Mouse (Mus musculus) thymus, postnatal 36 days (tissue): ENCODE results near the gene Sp100.
A peak's percentile ranks its signal among the peaks of the same experiment; 100 is the strongest.

ENCODE experiments used
- DNase-seq, 2 experiments: peaks; one replicate each; pipeline ENCODE4 v3.0.0; 2022; ENCODE audit warnings: mixed read lengths in 2 of 2

The Sp100 gene

DNA sequence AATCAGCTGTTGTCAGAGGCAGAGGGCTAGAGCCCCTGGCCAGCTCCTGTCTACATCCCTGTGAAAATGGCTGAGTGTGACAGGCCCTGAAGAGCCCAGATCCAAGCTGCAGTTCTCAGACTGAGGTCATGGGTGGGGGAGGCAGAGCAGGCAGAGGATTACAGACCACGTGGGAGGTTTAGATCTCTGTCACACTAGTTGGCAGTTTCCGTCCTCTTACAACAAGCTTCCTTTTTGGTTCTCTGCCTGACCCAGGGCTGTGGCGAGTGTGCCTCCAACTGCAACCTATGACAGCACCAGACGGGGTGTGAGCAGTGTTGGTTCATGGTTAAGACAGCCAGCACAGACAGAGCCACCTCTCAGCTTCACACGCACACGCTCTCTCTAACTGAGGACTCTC is 101.7 kb downstream of the Sp100 start:
- DNase-seq = peak; percentile 66 to 77

DNA sequence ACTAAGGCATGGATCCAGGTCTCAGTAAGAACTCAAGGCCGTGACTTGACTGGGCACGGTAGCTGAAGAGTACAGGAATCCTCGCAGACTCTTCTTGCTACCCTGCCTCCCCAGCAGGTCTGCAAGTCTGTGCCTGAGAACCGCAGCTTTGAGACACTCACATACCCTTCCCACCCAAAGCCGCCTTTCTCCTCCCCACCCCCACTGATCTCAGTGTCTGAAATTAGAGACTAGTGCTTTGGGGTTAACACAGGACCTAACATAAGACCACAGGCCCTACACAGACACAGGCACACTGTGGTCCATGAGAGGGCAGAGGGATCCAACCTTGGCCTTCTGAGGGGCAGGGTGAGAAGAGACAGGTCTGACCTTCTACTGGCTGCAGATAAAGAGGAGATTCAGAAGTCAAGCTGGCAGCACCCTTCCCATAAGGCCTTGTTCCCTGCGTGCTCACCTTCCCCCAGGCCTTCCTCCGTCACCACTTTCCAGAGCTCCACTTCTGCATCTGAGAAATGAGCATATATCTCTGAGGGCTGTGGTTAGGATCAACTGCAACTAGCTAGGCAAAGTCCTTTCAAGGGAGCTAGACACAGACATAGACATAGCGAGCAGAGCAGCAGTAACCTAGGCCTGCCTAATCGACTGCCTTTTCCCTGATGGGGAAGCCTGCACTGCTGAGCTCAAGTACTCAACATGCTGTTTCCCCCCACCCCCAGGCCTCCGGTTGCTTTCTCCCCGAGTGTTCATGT is 102.3 kb downstream of the Sp100 start:
- peak; percentile 50 to 58 for DNase-seq

DNA sequence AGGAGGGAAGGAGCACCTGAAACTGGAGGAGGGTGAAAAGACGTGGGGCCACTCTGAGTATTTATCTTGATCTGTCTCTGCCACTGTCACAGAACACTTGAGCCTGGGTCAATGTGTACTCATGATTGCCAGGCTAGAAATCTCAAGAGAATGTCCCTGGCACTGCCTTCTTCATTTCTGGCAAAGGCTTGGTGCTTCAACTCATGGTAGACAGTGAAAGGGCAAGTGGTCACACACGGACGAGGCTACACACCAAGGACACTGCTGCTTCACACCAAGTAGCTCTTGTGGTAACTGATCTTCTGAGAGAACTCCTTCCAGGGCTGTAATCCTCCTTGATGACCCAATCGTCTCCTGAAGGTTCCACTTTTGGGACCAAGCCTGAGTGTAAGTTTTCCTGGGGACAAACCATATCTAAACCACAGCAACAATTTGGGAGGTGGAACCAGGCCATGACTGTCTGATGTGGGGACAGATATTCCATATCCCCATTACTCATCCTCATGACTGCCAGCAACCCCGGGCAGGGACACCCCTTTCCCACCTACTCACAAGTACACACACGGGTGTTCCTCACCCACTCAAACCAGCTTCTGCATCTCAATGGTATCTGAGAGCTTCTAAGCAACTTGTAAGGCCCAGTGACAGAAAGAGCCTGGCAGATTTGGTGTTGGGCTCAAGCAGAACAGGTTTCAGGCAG is 107.9 kb downstream of the Sp100 start:
- no peak for DNase-seq

DNA sequence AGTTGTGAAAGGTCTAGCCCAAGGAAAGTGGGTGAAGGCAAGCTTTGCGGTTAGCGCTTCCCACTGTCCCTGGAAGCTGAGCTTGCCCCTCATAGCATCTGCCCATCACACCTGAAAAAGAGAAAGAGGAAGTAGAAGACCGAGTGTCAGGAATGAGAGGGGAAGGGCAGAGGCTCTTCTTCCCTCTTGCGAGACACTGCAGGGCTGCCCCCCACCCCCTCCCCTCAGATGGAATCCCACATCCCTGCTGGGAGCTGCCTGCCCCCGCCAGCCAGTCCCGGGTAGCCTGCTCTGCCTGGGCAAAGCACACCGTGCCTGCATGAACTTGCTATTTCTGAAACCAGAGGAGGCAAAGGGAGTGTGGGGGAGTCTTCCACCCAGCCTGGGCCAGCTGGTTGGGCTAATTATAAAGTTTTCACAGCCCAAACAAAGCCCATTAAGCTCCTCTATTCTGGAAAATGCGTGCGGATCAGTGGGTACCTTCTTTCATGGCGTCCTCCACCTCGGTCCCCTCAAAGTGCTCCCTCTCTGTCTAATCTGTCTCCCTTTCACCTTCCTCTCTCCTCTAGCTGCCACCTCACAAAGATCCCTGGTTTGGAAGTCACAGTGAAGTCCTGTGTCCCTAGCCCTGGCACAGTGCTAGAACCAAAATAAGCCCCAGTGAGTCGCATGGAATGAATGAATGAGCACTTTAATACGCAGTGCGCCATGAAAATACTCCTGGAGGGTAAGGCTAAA is 108.6 kb downstream of the Sp100 start:
- no peak for DNase-seq

DNA sequence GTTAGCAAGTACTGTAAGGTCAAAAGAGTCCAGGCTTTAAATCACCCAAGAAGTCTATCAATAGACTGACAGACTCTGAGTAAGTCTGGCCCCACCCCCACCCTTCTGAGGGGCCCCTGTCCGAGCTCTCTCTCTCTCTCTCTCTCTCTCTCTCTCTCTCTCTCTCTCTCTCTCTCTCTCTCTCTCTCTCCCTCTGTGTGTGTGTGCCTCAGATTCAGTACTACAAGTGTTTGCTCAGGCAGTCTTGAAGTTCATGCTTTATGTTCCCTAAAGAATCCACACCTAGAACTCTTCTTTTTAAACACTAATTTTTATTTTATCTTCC is 109.1 kb downstream of the Sp100 start:
- no peak for DNase-seq
